Mouse (Mus musculus): ENCODE data around the gene Mapk8. TPM values are rescaled to one million over a fixed set of nuclear protein-coding genes. Genes with fewer than 3 reads are reported as not detected.

Mapk8 gene
- total and polyA plus RNA-seq, 3 experiments, result 7.3 to 29.5 (median 26.2) TPM

DNA sequence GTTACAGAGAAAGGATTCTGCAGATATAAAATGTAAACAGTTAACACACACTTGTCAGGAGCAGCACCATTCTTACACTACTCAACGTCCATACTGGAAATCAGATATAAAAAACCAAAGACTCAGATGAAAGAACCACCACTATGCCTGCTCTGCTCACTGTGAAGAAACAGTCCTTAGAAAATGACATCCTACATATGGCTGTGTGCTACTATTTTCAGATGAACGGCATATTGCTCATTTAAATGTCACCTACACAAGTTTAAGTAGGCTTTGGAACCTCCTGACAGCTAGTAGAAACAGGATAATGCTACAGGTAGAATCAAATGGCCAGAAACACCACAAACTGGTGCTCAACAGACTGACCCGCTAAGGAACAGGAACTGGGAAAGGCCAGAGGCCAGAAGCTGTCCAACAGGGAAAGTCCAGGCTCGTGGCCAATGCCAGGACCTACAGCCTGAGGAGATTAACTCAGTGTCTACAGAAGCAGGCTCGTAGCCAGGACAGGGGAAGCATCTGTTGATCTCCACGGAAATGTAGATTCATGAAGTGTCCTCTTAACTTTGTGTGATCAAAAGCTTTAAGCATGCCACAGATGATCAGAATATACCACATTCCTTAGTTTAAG is 66.0 kb downstream of the Mapk8 start:
- no peaks in the 10 kb centered on the region for H3K27me3 ChIP-seq (ENCODE audit: control insufficient read depth, insufficient read depth, low read length)
- H3K4me3 ChIP-seq, result no peak overlapping the region
- no peaks in the 10 kb centered on the region for H3K79me2 ChIP-seq (replicated peaks; ENCODE audit: control insufficient read depth, insufficient read depth, low read length)
- DNase-seq, result no peak
- TF ChIP-seq POLR2A (IDR thresholded peaks at IDR 0.05; ENCODE audit: insufficient read depth, low read depth, low read length), result no peak
- no peak for TF ChIP-seq CTCF (IDR thresholded peaks at IDR 0.05)
- TF ChIP-seq EP300 (IDR thresholded peaks at IDR 0.05; ENCODE audit: insufficient read depth, low read depth, low read length), result no peak
- no peaks in the 10 kb centered on the region for H3K36me3 ChIP-seq (ENCODE audit: control insufficient read depth, insufficient read depth, low read length)
- H3K9ac ChIP-seq (ENCODE audit: low read depth, low read length), result no peak overlapping the region
- H3K4me1 ChIP-seq (ENCODE audit: control insufficient read depth, insufficient read depth, low read length), result peaks cover 1% of the 10 kb centered on the region; the same call in 1 of the 2 replicates
- H3K27ac ChIP-seq, result no peak overlapping the region
- WGBS, result 49% methylated on average over 6 of the region's 6 CpGs
- intact Hi-C loops (cut with DNase I), result no loop called here

DNA sequence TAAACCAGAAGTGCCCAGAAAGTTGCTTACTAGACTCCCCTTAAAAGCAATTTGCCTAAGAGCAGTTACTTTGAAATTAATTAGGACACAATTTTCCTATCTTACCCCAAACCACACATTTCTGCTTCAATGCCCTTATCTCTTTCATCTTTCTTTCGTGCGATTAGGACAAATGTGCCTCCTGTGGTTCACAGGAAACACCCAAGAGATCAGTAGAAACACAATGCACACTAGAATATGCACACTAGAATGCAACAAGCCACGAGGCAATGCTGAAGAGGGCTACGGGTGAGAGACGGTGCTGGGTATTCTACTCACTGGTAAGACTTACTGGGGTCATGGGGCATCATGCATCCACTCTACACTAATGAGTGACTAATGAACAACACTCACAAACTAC is 68.2 kb downstream of the Mapk8 start:
- H3K4me1 ChIP-seq (ENCODE audit: control insufficient read depth, insufficient read depth, low read length), result peaks cover 1% of the 10 kb centered on the region; the same call in 1 of the 2 replicates
- no peak overlapping the region for H3K27ac ChIP-seq
- H3K4me3 ChIP-seq, result no peak overlapping the region
- H3K27me3 ChIP-seq (ENCODE audit: control insufficient read depth, insufficient read depth, low read length), result no peaks in the 10 kb centered on the region
- WGBS, result 81% methylated on average over 5 of the region's 5 CpGs
- intact Hi-C loops (cut with DNase I), result no loop called here
- TF ChIP-seq CTCF (IDR thresholded peaks at IDR 0.05) (no peak), POLR2A (IDR thresholded peaks at IDR 0.05; ENCODE audit: insufficient read depth, low read depth, low read length) (no peak), EP300 (IDR thresholded peaks at IDR 0.05; ENCODE audit: insufficient read depth, low read depth, low read length) (no peak)
- H3K79me2 ChIP-seq (replicated peaks; ENCODE audit: control insufficient read depth, insufficient read depth, low read length), result no peaks in the 10 kb centered on the region
- H3K9ac ChIP-seq (ENCODE audit: low read depth, low read length), result no peak overlapping the region
- H3K36me3 ChIP-seq (ENCODE audit: control insufficient read depth, insufficient read depth, low read length), result no peaks in the 10 kb centered on the region
- no peak for DNase-seq

DNA sequence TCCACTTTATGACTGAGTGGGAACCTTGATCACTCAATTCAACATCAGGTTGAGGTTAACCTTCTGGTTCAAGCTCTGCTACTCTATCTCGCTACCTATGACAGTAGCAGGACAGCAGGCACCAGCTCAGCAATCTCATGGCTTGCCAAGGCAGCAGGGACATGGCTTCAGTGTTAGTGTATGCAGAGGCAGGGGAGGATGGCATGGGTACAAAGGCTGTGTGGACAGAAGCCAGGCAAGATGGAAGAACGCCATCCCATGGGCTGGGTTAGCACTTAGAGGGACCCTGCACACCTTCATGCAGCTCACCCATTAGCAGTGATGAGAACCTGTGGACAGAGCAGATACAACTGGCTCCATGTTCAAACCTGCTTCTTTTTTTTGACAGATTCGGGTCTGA is 69.7 kb downstream of the Mapk8 start:
- Histone ChIP-seq H3K27ac (no peak overlapping the region), H3K4me1 (ENCODE audit: control insufficient read depth, insufficient read depth, low read length) (peaks cover 1% of the 10 kb centered on the region; the same call in 1 of the 2 replicates), H3K36me3 (ENCODE audit: control insufficient read depth, insufficient read depth, low read length) (no peaks in the 10 kb centered on the region), H3K27me3 (ENCODE audit: control insufficient read depth, insufficient read depth, low read length) (no peaks in the 10 kb centered on the region), H3K79me2 (replicated peaks; ENCODE audit: control insufficient read depth, insufficient read depth, low read length) (no peaks in the 10 kb centered on the region), H3K9ac (ENCODE audit: low read depth, low read length) (no peak overlapping the region), H3K4me3 (no peak overlapping the region)
- WGBS, result 86% methylated on average over 3 of the region's 3 CpGs
- no peak for DNase-seq
- TF ChIP-seq POLR2A (IDR thresholded peaks at IDR 0.05; ENCODE audit: insufficient read depth, low read depth, low read length) (no peak), CTCF (IDR thresholded peaks at IDR 0.05) (no peak), EP300 (IDR thresholded peaks at IDR 0.05; ENCODE audit: insufficient read depth, low read depth, low read length) (no peak)
- intact Hi-C loops (cut with DNase I), result no loop called here

DNA sequence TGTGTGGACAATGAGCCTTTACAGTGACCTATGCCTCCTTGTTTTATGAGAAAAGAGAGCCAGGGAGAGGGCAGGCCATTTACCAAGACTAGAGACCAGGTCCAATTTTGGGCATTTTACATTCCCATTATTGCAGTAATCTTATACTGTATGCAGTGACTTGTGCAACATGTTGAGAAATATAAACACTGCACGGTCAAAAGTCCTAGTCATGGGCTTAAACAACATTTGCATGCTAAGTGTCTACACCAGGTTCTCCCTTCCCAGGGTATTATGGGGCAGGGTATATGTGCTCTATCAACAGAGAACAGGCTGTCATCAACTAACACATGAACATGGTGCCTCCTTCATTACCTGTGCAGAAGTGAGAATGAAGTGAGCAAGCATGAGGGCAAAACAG is 72.9 kb downstream of the Mapk8 start:
- H3K27me3 ChIP-seq (ENCODE audit: control insufficient read depth, insufficient read depth, low read length), result no peaks in the 10 kb centered on the region
- no peaks in the 10 kb centered on the region for H3K36me3 ChIP-seq (ENCODE audit: control insufficient read depth, insufficient read depth, low read length)
- H3K9ac ChIP-seq (ENCODE audit: low read depth, low read length), result no peak overlapping the region
- intact Hi-C loops (cut with DNase I), result loop anchor here (5.0 kb wide), 1 partner anchor 162 kb away; the partner anchor contains the start of gene Arhgap22
- 78% methylated on average over 1 of the region's 1 CpGs for WGBS
- H3K79me2 ChIP-seq (replicated peaks; ENCODE audit: control insufficient read depth, insufficient read depth, low read length), result no peaks in the 10 kb centered on the region
- no peak for TF ChIP-seq CTCF (IDR thresholded peaks at IDR 0.05)
- no peak for TF ChIP-seq EP300 (IDR thresholded peaks at IDR 0.05; ENCODE audit: insufficient read depth, low read depth, low read length)
- no peak for TF ChIP-seq POLR2A (IDR thresholded peaks at IDR 0.05; ENCODE audit: insufficient read depth, low read depth, low read length)
- H3K27ac ChIP-seq, result no peak overlapping the region
- H3K4me3 ChIP-seq, result no peak overlapping the region
- DNase-seq, result no peak
- peaks cover 1% of the 10 kb centered on the region; the same call in 1 of the 2 replicates for H3K4me1 ChIP-seq (ENCODE audit: control insufficient read depth, insufficient read depth, low read length)

DNA sequence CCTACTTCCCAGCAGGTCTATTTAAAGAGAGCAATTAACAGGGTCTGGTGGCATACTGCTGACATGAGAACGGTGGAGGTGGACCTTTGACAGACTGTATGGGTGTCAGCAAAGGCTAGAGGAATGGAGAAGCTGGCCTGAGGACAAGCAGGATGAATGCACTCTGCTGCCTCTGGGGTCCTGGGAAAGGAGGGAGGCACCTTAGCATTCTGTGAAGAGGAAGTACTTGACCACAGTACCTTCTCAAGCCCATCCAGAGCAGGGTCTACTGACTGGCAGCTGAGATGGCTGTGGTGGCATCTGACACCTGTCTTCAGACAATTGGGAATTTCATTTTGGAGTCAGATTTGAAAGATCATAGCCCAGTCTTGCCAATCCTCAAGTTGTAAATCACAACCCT is 73.7 kb downstream of the Mapk8 start:
- no peaks in the 10 kb centered on the region for H3K36me3 ChIP-seq (ENCODE audit: control insufficient read depth, insufficient read depth, low read length)

DNA sequence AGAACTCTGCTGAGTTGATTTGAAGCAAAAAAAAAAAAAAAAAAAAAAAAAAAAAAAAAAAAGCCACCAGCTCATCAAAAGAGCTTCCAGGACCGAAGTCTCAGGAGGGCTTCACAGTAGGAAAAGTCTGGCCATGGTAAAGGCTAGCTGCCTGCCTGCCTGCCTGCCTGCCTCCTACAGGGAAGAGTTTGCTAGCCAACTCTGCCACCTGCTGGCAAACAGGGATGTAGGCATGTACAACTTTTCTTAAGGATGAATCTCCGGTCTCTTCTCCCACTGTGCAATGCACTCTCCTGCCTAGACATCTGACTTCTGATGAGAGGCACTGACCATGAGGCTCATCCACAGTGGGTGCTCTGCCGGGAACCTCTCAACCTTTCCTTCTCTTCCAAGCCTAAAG is 75.7 kb downstream of the Mapk8 start:
- no peaks in the 10 kb centered on the region for H3K79me2 ChIP-seq (replicated peaks; ENCODE audit: control insufficient read depth, insufficient read depth, low read length)
- H3K4me1 ChIP-seq (ENCODE audit: control insufficient read depth, insufficient read depth, low read length), result no peaks in the 10 kb centered on the region
- intact Hi-C loops (cut with DNase I), result loop anchor here (1.0 to 5.0 kb wide), 2 partner anchors 58 to 159 kb away; partner anchors contain the start of gene Arhgap22
- TF ChIP-seq EP300 (IDR thresholded peaks at IDR 0.05; ENCODE audit: insufficient read depth, low read depth, low read length) (peak; percentile 51; the same call in 1 of the 2 replicates), POLR2A (IDR thresholded peaks at IDR 0.05; ENCODE audit: insufficient read depth, low read depth, low read length) (no peak), CTCF (IDR thresholded peaks at IDR 0.05) (peak; percentile 78)
- DNase-seq, result peak; percentile 54 to 65
- 11% methylated on average over 3 of the region's 3 CpGs for WGBS
- H3K9ac ChIP-seq (ENCODE audit: low read depth, low read length), result no peak overlapping the region
- no peak overlapping the region for H3K27ac ChIP-seq
- H3K36me3 ChIP-seq (ENCODE audit: control insufficient read depth, insufficient read depth, low read length), result no peaks in the 10 kb centered on the region
- H3K27me3 ChIP-seq (ENCODE audit: control insufficient read depth, insufficient read depth, low read length), result no peaks in the 10 kb centered on the region
- H3K4me3 ChIP-seq, result no peak overlapping the region

More for the DNA sequence above, 73.7 kb downstream of the Mapk8 start:
- no peaks in the 10 kb centered on the region for H3K79me2 ChIP-seq (replicated peaks; ENCODE audit: control insufficient read depth, insufficient read depth, low read length)
- TF ChIP-seq POLR2A (IDR thresholded peaks at IDR 0.05; ENCODE audit: insufficient read depth, low read depth, low read length), result no peak
- TF ChIP-seq EP300 (IDR thresholded peaks at IDR 0.05; ENCODE audit: insufficient read depth, low read depth, low read length), result no peak
- TF ChIP-seq CTCF (IDR thresholded peaks at IDR 0.05), result no peak
- H3K27me3 ChIP-seq (ENCODE audit: control insufficient read depth, insufficient read depth, low read length), result no peaks in the 10 kb centered on the region
- peaks cover 1% of the 10 kb centered on the region; the same call in 1 of the 2 replicates for H3K4me1 ChIP-seq (ENCODE audit: control insufficient read depth, insufficient read depth, low read length)
- no peak overlapping the region for H3K4me3 ChIP-seq
- intact Hi-C loops (cut with DNase I), result loop anchor here (5.0 kb wide), 1 partner anchor 161 kb away; the partner anchor contains the start of gene Arhgap22
- no peak overlapping the region for H3K27ac ChIP-seq
- DNase-seq, result no peak
- WGBS, result 56% methylated on average over 1 of the region's 1 CpGs
- H3K9ac ChIP-seq (ENCODE audit: low read depth, low read length), result no peak overlapping the region
